Mouse (Mus musculus): ENCODE measurements around the gene Fsd1.

DNA sequence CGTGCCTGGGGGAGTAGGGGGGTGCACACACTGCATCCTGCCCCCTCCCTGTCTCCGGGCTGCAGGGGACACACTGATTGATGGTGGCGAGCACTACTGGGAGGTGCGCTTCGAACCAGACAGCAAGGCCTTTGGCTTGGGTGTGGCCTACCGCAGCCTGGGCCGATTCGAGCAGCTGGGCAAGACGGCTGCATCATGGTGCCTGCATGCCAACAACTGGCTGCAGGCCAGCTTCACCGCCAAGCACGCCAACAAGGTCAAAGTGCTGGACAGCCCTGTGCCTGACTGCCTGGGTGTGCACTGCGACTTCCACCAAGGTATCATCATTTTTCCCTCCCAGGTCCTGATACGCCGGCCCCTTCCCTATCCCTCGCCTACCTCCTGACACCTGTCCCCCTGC is 9.7 kb downstream of the Fsd1 start:
- no peak for TF ChIP-seq CTCF (IDR thresholded peaks at IDR 0.05)
- no peak for TF ChIP-seq EP300 (IDR thresholded peaks at IDR 0.05; ENCODE audit: insufficient read depth, low read depth, low read length)

All from heart, adult 2 months (tissue).